Mouse (Mus musculus) liver, adult 2 months (tissue): ENCODE results near the gene Fbxl21.

ENCODE experiments used
- CTCF ChIP-seq: fragments of 200-500 bp; IDR thresholded peaks from 2 replicates; pipeline ENCODE4 v1.5.1; 2011; ENCODE audit warnings: low read depth, low read length, control low read depth
- POLR2A ChIP-seq: fragments of 200-500 bp; IDR thresholded peaks from 2 replicates; pipeline ENCODE4 v1.6.1; 2011; ENCODE audit warnings: low read length, control low read depth; ENCODE audit not compliant: insufficient read depth; ENCODE audit errors: extremely low read depth

DNA sequence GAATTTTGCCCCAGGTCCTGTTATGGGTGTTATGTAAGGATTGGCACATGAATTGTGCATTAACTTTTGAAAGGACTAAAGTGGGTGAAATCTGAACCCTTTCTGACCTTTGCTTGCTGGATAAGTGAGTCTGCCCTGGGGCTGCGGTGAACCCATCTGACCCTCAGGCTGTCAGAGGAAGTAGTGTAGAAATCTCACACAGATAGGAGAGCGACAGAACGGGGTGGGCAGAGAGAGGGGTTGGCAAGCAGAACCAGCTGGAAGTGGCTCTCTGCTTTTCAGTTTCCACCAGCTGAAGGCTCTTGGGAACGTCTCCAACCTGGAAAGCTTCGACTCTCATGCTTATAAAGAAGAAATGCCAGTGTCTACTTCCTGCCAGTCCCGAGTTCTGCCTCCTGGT, 45.0 kb upstream of the Fbxl21 start:
- TF ChIP-seq CTCF (no peak), POLR2A (no peak)
